Mouse (Mus musculus) CD4-positive, CD25-positive, alpha-beta regulatory T cell, adult 9 weeks (primary cell): ENCODE data around the gene Atg9b. TPM values are rescaled to one million over a fixed set of nuclear protein-coding genes. Genes with fewer than 3 reads are reported as not detected.

ENCODE experiments used
- polyA plus RNA-seq: library from polyadenylated mRNA; unstranded; fragments of 100-300 nt; shearing (Covaris generic); gene quantifications from one replicate; pipeline ENCODE4 v1.2.1, GENCODE M21; 2017

Gene Atg9b
- 0.68 TPM for polyA plus RNA-seq

GRCm38 (mm10) chr5:24391864-24392263, at the start of gene Atg9b:
Atg9b (minus strand) TSS chr5:24392143.

DNA sequence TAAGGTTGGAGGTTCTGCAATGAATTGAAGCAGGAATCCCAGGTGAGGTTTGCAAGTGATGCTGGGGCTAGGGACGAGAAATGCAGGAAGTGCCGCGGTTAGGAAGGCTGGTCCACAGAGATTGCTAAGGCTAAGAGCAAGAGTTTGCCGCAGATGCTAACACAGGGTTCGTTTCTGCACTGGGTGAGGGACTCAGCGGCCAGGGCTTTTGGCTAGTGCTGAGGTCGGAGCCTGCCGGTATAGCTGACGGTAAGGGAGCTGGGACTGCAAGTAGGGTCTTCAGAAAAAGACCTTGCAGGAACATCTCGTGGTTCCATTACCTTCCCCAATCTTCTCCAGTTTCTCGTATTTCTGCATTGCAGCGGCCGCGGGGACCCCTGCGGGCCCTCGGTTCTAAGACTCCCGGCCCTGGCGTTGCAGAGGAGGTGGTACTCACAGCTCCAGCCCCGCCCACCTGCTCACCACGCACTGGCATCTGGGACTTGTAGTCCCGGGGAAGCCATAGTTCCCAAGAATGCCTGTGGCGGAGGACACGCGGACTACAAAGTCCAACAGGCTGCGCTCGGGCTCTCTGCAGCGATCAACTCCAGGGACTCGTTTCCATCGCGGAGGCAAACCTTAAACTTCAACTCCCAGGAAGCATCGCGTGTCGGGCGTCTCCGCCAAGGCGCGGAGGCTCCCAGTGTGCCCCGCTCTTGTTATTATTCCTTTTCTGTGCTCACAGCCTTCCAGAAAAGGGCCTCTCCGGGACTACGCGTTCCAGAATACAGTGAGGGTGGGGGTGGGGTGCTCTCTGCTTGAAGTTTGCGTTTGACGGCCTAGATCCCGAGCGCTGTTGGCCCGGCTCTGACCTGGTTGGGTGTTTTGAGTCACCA, 31.4 kb upstream of the Atg9b start, which contains the start of the genes Cdk5 and Slc4a2:
Cdk5 (minus strand) TSS at position 402 of the 875 bp plus-strand sequence.
Slc4a2 (plus strand) TSS at position 709 of the 875 bp plus-strand sequence.

DNA sequence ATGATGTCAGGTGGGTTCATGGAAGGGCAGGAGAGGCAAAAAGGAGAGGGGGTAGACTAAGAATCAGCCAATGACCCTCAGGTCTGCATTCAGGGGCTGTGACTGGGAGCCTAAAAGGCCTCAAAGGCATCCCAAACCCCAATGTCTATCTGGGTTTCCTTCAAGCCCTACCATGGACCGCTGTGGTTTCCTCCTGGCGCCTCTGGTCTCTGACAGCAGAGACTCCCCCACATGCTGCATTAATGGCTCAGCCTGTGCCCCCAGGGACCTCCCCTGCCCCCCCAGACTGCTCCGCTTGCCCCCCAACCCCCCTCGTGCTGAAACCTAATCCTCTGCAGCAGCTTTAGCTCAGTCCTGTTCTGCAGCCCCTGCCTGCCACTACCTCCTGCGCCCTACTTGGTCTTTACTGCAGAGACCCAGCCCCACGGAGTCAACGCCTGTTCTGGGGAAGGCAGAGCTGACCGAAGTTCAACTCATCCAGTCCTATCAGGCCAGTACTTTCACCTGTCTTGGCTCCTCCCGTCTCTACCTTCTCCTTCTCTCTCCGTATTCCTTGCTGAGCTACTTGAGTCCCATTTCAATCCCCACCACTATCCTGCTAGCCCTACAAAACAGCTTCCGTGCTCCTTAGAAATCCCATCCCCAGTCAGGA, 21.2 kb upstream of the Atg9b start, which contains the start of gene Asic3:
Asic3 (plus strand) TSS at position 351 of the 652 bp plus-strand sequence.

DNA sequence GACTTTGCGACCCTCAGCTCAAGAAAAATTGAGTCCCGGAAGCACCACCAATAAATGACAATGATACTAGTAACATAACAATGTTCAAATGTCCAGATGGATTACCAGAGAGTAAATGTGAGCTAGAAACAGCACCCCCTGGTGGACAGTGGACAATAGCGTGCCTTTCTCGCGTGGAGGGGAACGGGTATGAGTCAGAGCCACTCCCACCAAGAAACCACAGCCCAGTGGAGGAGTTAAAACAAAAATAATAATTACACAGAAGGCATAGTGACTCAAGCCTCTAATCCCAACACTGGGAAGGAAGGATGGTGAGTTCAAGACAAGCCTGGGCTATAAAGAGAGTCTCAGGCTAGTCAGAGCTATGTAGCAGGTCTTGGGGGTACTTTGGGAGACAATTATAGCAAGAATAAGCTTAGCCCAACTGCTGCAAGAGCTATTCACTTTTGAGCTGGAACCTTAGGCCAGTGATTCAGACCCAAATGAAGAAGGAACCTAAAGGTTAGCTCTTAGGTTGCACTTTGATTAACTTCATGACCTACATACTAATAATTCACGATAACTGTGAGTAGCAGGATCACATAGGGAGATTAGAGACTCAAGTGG, 1.6 kb upstream of the Atg9b start, which contains the start of gene Abcb8:
Abcb8 (plus strand) TSS at position 272 of the 606 bp plus-strand sequence.

DNA sequence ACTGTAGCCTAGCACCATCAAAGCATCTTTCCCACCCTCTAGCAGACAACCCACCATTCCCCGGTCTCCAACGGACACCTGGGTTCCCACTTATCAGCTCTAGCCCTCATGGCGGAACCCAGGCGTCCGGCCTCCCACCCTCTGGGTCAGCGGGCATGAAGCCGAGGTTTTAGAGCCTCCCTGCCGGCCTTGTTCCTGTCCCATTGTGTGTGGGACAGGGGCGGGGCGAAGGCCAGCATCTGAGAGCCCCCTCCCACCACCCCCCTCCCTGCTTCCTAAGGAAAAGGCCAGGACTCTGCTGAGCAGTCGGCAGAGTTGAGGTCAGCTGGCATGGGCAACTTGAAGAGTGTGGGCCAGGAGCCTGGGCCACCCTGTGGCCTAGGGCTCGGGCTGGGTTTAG, 27.4 kb downstream of the Atg9b start, which contains the start of gene Nos3:
Nos3 (plus strand) TSS at position 303 of the 400 bp plus-strand sequence.

GRCm38 (mm10) chr5:24351278-24351677, 40.7 kb downstream of the Atg9b start, which contains the start of gene Kcnh2:
Kcnh2 (minus strand) TSS chr5:24351604.

Other genes starting within 250 kb of the Atg9b start
- 8.3 TPM for gene Nupl2, start 227.2 kb downstream of the Atg9b start, polyA plus RNA-seq
- gene Kcnh2, start 40.5 kb downstream of the Atg9b start, polyA plus RNA-seq: 2.7 TPM
- gene Nos3, start 27.3 kb downstream of the Atg9b start, polyA plus RNA-seq: 0.14 TPM
- gene Abcb8, start 1.5 kb upstream of the Atg9b start, polyA plus RNA-seq: 29.1 TPM
- not detected for gene Asic3, start 21.2 kb upstream of the Atg9b start, polyA plus RNA-seq
- 102 TPM for gene Cdk5, start 31.4 kb upstream of the Atg9b start, polyA plus RNA-seq
- 45.7 TPM for gene Slc4a2, start 31.7 kb upstream of the Atg9b start, polyA plus RNA-seq
- gene Fastk, start 53.1 kb upstream of the Atg9b start, polyA plus RNA-seq: 112 TPM
- gene Tmub1, start 55.7 kb upstream of the Atg9b start, polyA plus RNA-seq: 91.4 TPM
- gene Agap3, start 60.0 kb upstream of the Atg9b start, polyA plus RNA-seq: 5.2 TPM
- gene Gbx1, start 135.1 kb upstream of the Atg9b start, polyA plus RNA-seq: not detected
- gene Asb10, start 148.8 kb upstream of the Atg9b start, polyA plus RNA-seq: not detected
- not detected for gene 4931409K22Rik, start 164.7 kb upstream of the Atg9b start, polyA plus RNA-seq
- gene Abcf2, start 185.3 kb upstream of the Atg9b start, polyA plus RNA-seq: 100.0 TPM
- 38.5 TPM for gene Chpf2, start 194.6 kb upstream of the Atg9b start, polyA plus RNA-seq
- gene Smarcd3, start 232.3 kb upstream of the Atg9b start, polyA plus RNA-seq: 1.2 TPM